Mouse (Mus musculus) C2C12 (cell line): Measurements from ENCODE around the gene Ets1.

Experiments used
- CTCF ChIP-seq: IDR thresholded peaks from one replicate; pipeline ENCODE4 v1.5.1; 2011; ENCODE audit not compliant: control insufficient read depth, insufficient read depth, insufficient read length
- MAX ChIP-seq: IDR thresholded peaks from one replicate; pipeline ENCODE4 v1.6.1; 2011; ENCODE audit warnings: mild to moderate bottlenecking, control low read depth
- MYOD1 ChIP-seq: IDR thresholded peaks from one replicate; pipeline ENCODE4 v1.6.1; 2011; ENCODE audit warnings: low read depth; ENCODE audit not compliant: control insufficient read depth, insufficient read length

DNA sequence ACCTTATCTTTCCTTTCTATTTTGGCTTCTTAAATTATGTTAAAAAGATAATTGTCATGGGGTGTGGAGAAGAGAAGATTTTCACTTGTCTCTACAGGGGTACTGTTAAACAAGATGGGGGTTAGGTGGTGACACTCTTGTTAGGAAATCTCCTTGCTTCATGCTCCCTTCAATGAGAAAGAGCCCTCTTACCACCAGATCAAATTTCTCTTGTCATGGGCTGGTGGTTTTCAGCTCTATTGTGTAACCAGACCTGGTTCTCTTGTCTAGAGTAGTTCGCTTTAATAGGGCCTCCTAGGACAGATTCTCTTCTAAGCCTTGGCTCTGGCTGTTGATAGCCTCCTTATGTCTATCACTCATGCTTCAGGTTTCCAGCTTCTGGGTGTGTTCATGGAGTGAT, 18.3 kb downstream of the Ets1 start:
- TF ChIP-seq CTCF (no peak), MAX (no peak), MYOD1 (no peak)
